Mouse (Mus musculus): ENCODE data around the gene Pgm1. TPM values are rescaled to one million over a fixed set of nuclear protein-coding genes. Genes with fewer than 3 reads are reported as not detected.
A peak's percentile ranks its signal among the peaks of the same experiment; 100 is the strongest.

The Pgm1 gene
- polyA plus RNA-seq, 1 experiment: 29.7 TPM

DNA sequence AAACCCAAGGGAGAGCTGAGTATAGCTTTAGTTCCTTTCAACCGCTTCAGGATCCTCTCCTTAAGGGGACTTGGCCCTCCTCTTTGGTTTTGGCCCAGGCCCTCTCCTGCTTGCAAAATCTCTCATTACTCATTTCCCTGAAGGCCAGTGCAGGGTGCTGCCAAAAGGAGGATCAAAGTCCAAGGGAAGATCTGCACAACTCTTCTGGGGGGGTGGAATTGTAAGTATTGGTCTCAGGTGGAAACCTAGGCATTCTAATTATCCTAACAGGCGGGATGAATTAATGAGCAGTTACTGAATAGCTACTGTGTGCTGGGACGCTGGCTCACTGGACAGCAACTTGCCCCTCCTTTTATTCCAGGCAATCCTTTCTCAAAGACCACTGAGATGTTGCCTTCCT lies 82.3 kb downstream of the Pgm1 start:
- no peaks in the 10 kb centered on the region for H3K4me1 ChIP-seq (replicated peaks; ENCODE audit: control insufficient read depth, insufficient read depth, low read length)
- no peak for DNase-seq
- H3K4me3 ChIP-seq (ENCODE audit: control insufficient read depth, insufficient read depth, low read length): no peak overlapping the region
- H3K27me3 ChIP-seq (ENCODE audit: control insufficient read depth, insufficient read depth, low read length): no peaks in the 10 kb centered on the region
- H3K36me3 ChIP-seq (ENCODE audit: control insufficient read depth, insufficient read depth, low read length): no peaks in the 10 kb centered on the region
- no peak for TF ChIP-seq POLR2A (IDR thresholded peaks at IDR 0.05; ENCODE audit: control insufficient read depth, extremely low read depth, insufficient read depth, low read length, poor library complexity)
- TF ChIP-seq CTCF (IDR thresholded peaks at IDR 0.05; ENCODE audit: borderline replicate concordance, control insufficient read depth, extremely low read depth, insufficient read depth, low read length, poor library complexity): no peak
- H3K27ac ChIP-seq (ENCODE audit: control insufficient read depth, insufficient read depth, low read length): no peak overlapping the region
- WGBS: 94% methylated on average over 3 of the region's 3 CpGs

DNA sequence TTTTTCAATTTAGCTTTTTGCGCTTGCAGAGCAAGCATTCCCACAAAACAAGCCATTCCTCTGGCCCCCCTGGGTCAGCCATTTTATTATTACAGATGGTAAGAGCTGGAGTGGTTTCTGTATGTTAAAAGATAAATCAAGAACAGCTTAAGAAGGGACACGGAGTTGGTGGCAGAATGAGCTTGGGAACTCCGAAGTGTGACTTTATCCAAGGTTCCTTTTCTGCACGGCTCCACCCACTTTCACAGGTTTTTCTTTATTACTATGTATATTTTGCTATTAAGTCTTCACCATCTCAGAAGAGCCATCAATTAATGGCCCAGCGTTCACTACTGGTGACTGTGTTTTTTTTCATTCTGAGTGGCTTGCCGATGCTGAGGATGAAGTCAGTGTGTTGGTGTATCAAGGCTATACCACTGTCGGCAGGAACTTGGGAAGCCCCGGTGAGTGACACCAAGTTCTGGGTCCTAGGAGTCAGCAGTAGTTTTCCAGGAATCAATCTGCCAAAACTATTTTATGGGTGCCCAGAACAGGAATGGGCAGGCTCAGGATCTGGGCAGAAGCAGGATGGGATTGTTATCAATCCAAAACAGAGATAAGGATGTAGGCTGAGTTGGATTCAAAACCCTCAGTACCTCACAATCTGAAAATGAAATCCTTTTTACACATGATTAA lies 83.3 kb downstream of the Pgm1 start:
- 90% methylated on average over 8 of the region's 8 CpGs for WGBS
- Histone ChIP-seq H3K36me3 (ENCODE audit: control insufficient read depth, insufficient read depth, low read length) (no peaks in the 10 kb centered on the region), H3K4me1 (replicated peaks; ENCODE audit: control insufficient read depth, insufficient read depth, low read length) (no peaks in the 10 kb centered on the region), H3K4me3 (ENCODE audit: control insufficient read depth, insufficient read depth, low read length) (no peak overlapping the region), H3K27ac (ENCODE audit: control insufficient read depth, insufficient read depth, low read length) (no peak overlapping the region), H3K27me3 (ENCODE audit: control insufficient read depth, insufficient read depth, low read length) (no peaks in the 10 kb centered on the region)
- TF ChIP-seq CTCF (IDR thresholded peaks at IDR 0.05; ENCODE audit: borderline replicate concordance, control insufficient read depth, extremely low read depth, insufficient read depth, low read length, poor library complexity) (no peak), POLR2A (IDR thresholded peaks at IDR 0.05; ENCODE audit: control insufficient read depth, extremely low read depth, insufficient read depth, low read length, poor library complexity) (no peak)
- DNase-seq: no peak

DNA sequence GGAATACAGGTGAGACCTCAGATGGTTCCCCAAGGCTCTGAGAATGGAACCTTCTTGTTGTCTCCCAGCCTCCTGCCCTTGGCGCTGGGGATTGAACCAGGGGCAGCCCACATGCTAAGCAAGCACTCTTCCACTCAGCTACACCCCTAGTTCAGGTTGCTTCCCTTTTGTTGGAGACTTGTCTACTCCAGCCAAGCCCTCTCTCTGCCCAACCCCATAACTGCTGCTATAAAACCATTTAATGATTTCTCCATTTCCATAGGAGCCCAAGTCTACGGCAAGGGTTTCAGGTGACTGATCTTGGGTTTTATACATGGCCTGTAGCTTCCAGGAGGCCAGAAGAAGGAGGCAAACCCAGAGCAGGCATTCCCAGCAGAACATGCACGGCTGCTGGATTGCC lies 98.6 kb downstream of the Pgm1 start:
- Histone ChIP-seq H3K4me3 (ENCODE audit: control insufficient read depth, insufficient read depth, low read length) (no peak overlapping the region), H3K36me3 (ENCODE audit: control insufficient read depth, insufficient read depth, low read length) (no peaks in the 10 kb centered on the region), H3K4me1 (replicated peaks; ENCODE audit: control insufficient read depth, insufficient read depth, low read length) (no peaks in the 10 kb centered on the region), H3K27ac (ENCODE audit: control insufficient read depth, insufficient read depth, low read length) (no peak overlapping the region), H3K27me3 (ENCODE audit: control insufficient read depth, insufficient read depth, low read length) (no peaks in the 10 kb centered on the region)
- TF ChIP-seq CTCF (IDR thresholded peaks at IDR 0.05; ENCODE audit: borderline replicate concordance, control insufficient read depth, extremely low read depth, insufficient read depth, low read length, poor library complexity): no peak
- TF ChIP-seq POLR2A (IDR thresholded peaks at IDR 0.05; ENCODE audit: control insufficient read depth, extremely low read depth, insufficient read depth, low read length, poor library complexity): no peak
- 78% methylated on average over 3 of the region's 3 CpGs for WGBS
- DNase-seq: no peak

DNA sequence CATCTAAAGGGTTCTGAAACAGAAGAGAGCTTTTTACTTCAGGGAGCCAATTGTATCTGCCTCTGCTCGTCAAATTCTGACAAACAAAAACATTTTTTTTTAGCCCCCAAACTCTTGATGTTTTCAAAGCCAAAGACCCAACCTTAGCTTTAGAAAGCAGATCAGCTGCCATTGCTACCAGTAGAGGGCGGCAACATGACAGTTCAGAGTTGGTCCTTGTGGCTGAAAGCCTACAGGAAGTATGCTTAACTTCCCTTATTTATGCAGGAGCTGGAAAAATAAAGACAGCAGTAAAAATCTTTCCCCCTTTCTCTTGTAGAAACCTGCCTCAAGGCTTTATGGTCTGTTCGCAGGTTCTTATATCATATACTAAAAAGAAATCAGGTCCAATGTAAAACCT lies 99.4 kb downstream of the Pgm1 start:
- 4% methylated on average over 3 of the region's 3 CpGs for WGBS
- TF ChIP-seq CTCF (IDR thresholded peaks at IDR 0.05; ENCODE audit: borderline replicate concordance, control insufficient read depth, extremely low read depth, insufficient read depth, low read length, poor library complexity) (no peak), POLR2A (IDR thresholded peaks at IDR 0.05; ENCODE audit: control insufficient read depth, extremely low read depth, insufficient read depth, low read length, poor library complexity) (no peak)
- H3K4me3 ChIP-seq (ENCODE audit: control insufficient read depth, insufficient read depth, low read length): no peak overlapping the region
- peak; percentile 57 for DNase-seq
- H3K27me3 ChIP-seq (ENCODE audit: control insufficient read depth, insufficient read depth, low read length): no peaks in the 10 kb centered on the region
- H3K27ac ChIP-seq (ENCODE audit: control insufficient read depth, insufficient read depth, low read length): no peak overlapping the region
- no peaks in the 10 kb centered on the region for H3K4me1 ChIP-seq (replicated peaks; ENCODE audit: control insufficient read depth, insufficient read depth, low read length)
- no peaks in the 10 kb centered on the region for H3K36me3 ChIP-seq (ENCODE audit: control insufficient read depth, insufficient read depth, low read length)

DNA sequence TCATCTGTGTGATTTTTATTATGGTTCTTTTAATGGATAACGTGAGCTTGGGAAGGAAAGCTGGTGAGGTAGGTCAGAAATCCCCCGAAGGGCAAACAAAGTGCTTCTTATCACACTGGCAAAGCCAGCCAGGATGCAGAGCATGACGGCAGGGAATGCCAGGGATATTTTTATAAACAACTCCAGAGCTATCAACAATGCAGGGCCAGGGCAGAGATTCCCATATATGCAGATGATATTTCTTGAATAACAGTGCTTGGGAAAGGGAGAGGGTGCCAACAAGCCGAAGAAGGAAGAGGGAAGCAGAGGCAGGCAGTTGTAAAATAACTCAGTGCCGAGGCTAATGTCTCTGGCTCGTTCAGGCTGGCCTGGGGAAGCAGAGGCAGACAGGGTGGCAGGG lies 102.1 kb downstream of the Pgm1 start:
- WGBS: 90% methylated on average over 6 of the region's 6 CpGs
- TF ChIP-seq CTCF (IDR thresholded peaks at IDR 0.05; ENCODE audit: borderline replicate concordance, control insufficient read depth, extremely low read depth, insufficient read depth, low read length, poor library complexity) (no peak), POLR2A (IDR thresholded peaks at IDR 0.05; ENCODE audit: control insufficient read depth, extremely low read depth, insufficient read depth, low read length, poor library complexity) (no peak)
- Histone ChIP-seq H3K27me3 (ENCODE audit: control insufficient read depth, insufficient read depth, low read length) (no peaks in the 10 kb centered on the region), H3K36me3 (ENCODE audit: control insufficient read depth, insufficient read depth, low read length) (no peaks in the 10 kb centered on the region), H3K4me3 (ENCODE audit: control insufficient read depth, insufficient read depth, low read length) (no peak overlapping the region), H3K4me1 (replicated peaks; ENCODE audit: control insufficient read depth, insufficient read depth, low read length) (no peaks in the 10 kb centered on the region), H3K27ac (ENCODE audit: control insufficient read depth, insufficient read depth, low read length) (no peak overlapping the region)
- no peak for DNase-seq

DNA sequence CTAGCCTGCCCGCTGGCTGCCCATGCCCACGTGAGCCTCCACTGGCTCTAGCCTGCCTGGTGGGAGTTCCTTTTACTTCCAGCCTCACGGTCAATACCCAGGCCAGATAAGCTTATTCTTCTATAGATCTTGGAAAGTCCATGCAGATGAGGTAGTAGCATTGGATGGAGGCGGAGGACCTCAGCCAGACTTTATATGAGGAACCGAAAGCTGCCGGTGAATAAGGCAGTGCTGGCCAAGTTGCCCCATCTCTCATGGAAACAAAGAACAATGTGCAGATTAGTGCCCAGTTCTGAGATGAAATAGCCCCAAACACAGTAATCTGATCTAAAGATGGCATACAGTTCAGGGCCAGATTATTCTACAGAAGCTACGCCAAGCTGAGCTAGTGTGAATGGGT lies 103.4 kb downstream of the Pgm1 start:
- H3K27ac ChIP-seq (ENCODE audit: control insufficient read depth, insufficient read depth, low read length): no peak overlapping the region
- no peaks in the 10 kb centered on the region for H3K36me3 ChIP-seq (ENCODE audit: control insufficient read depth, insufficient read depth, low read length)
- H3K4me3 ChIP-seq (ENCODE audit: control insufficient read depth, insufficient read depth, low read length): no peak overlapping the region
- TF ChIP-seq POLR2A (IDR thresholded peaks at IDR 0.05; ENCODE audit: control insufficient read depth, extremely low read depth, insufficient read depth, low read length, poor library complexity): no peak
- no peak for DNase-seq
- WGBS: 95% methylated on average over 7 of the region's 7 CpGs
- no peaks in the 10 kb centered on the region for H3K4me1 ChIP-seq (replicated peaks; ENCODE audit: control insufficient read depth, insufficient read depth, low read length)
- H3K27me3 ChIP-seq (ENCODE audit: control insufficient read depth, insufficient read depth, low read length): no peaks in the 10 kb centered on the region

DNA sequence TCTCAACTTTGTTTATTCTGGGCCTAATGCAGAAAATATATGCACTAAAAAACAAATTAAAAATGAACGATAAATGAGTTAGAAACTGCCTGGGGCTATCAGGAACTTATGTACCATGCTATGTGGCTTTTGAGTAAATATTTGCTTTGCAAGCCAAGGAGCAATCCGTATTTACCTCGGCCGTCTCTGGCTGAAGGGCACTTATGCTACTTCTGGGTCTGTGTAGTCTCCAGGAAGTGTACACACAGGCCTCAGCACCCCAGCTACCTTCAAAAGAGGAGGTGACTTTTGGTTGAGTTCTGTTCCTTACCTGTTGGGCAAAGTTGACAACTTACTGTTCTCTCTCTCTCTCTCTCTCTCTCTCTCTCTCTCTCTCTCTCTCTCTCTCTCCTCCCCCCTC lies 104.7 kb downstream of the Pgm1 start:
- Histone ChIP-seq H3K27ac (ENCODE audit: control insufficient read depth, insufficient read depth, low read length) (no peak overlapping the region), H3K4me1 (replicated peaks; ENCODE audit: control insufficient read depth, insufficient read depth, low read length) (no peaks in the 10 kb centered on the region), H3K27me3 (ENCODE audit: control insufficient read depth, insufficient read depth, low read length) (no peaks in the 10 kb centered on the region), H3K36me3 (ENCODE audit: control insufficient read depth, insufficient read depth, low read length) (no peaks in the 10 kb centered on the region), H3K4me3 (ENCODE audit: control insufficient read depth, insufficient read depth, low read length) (no peak overlapping the region)
- DNase-seq: no peak
- TF ChIP-seq POLR2A (IDR thresholded peaks at IDR 0.05; ENCODE audit: control insufficient read depth, extremely low read depth, insufficient read depth, low read length, poor library complexity): no peak
- TF ChIP-seq CTCF (IDR thresholded peaks at IDR 0.05; ENCODE audit: borderline replicate concordance, control insufficient read depth, extremely low read depth, insufficient read depth, low read length, poor library complexity): no peak
- 98% methylated on average over 4 of the region's 4 CpGs for WGBS
